Mouse (Mus musculus): ENCODE data around the gene Selenoh.

DNA sequence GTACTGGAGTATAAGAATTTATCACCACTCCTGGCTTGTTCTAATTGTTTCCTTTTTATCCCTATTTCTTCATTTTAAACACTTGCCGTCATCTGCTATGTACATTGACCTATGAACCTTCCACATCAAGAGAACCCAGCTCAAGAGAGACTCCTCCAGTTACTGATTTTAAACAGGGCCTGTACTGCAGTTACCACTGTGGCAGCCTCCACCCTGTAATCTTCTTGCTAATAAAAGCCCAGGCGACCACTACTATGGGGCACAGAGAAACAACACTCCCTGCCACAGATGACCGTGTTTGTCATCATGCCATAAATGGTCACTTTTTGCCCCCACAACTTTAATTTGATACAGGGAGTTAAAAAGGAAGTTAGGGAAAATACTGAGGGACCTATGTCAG, 43.5 kb downstream of the Selenoh start:
- TF ChIP-seq GATA1 (IDR thresholded peaks at IDR 0.05; ENCODE audit: borderline replicate concordance, low read length), result no peak
- TF ChIP-seq FLI1 (IDR thresholded peaks at IDR 0.05; ENCODE audit: low read length), result no peak
